Mouse (Mus musculus): ENCODE measurements around the gene Dock9. TPM values are rescaled to one million over a fixed set of nuclear protein-coding genes. Genes with fewer than 3 reads are reported as not detected.

The Dock9 gene
- polyA plus RNA-seq, 1 experiment from 2014 or later = 6.4 TPM

DNA sequence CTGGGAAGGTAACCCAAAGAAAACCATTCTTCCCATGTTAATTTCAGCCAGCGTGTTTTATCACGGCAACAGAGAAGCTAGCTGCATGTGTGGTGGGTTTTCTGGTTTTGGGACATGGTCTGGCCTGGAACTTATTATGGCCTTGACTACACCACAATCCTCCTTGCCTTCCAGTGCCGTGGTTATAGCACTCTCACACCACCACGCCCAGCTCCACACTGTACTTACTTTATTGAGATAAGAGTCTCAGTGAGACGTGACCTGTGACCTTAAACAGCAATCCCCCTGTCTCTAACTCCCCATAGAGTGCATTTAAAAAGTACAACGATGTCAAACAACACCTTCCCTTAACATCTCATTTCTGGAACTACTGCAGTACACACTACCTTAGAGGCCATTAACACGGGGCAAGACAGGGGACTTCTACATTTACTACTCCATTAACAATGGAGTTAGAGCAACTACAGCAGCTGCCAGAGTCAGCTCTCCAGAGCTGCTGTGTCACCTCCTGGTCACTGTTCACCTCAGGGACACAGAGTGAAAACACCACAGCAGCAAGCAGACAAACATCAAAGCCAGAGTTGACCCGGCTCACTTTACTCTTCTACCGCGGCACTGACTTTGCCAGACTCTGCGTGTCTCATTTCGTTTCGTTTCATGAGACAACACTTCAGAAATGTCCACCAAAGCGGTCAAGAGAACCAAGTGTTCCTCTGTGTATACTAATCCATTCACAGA, 86.4 kb downstream of the Dock9 start:
- no peaks in the 10 kb centered on the region for H3K36me3 ChIP-seq (ENCODE audit: control insufficient read depth, insufficient read depth, low read length)
- H3K9ac ChIP-seq (ENCODE audit: low read length) = no peak overlapping the region
- H3K27me3 ChIP-seq (ENCODE audit: control insufficient read depth, insufficient read depth, low read length) = no peaks in the 10 kb centered on the region
- ATAC-seq (ENCODE audit: low FRiP score, low TSS enrichment) (peak; percentile 31; the same call in 1 of the 2 replicates), DNase-seq (ENCODE audit: low spot score) (no peak)
- 54% methylated on average over 14 of the region's 14 CpGs for WGBS
- H3K4me1 ChIP-seq (replicated peaks; ENCODE audit: control insufficient read depth, insufficient read depth) = no peaks in the 10 kb centered on the region
- TF ChIP-seq EP300 (optimal IDR thresholded peaks at IDR 0.05) (no peak), CTCF (IDR thresholded peaks at IDR 0.05; ENCODE audit: low read depth) (no peak)
- no peak overlapping the region for H3K4me3 ChIP-seq (ENCODE audit: low read depth, low read length)
- H3K9me3 ChIP-seq (ENCODE audit: control insufficient read depth, low read length) = no peaks in the 10 kb centered on the region
- H3K4me2 ChIP-seq (replicated peaks; ENCODE audit: low read depth) = no peak overlapping the region
- peak overlapping the region; percentile 40; the same call in 1 of the 2 replicates for H3K27ac ChIP-seq (replicated peaks)

DNA sequence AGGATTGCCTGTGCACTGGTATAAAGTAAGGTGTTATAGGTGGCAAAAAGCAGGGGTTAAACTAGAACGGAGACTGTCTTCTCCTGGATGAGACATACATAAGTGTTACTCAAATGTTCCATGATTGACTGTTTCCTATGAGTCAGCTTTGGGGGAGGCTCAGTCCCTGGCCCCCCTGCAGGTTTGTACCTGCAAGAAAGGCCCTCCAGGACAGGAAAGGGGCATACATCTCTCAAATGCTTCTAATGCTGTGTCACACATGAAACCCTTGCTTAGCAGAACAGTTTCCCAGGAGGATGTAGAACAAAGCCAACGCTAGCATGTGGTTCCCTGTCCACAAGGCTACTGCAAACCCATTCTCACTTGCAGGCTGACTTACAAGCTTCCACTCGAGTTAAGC, 87.5 kb downstream of the Dock9 start:
- TF ChIP-seq CTCF (IDR thresholded peaks at IDR 0.05; ENCODE audit: low read depth) (no peak), EP300 (optimal IDR thresholded peaks at IDR 0.05) (no peak)
- Histone ChIP-seq H3K4me1 (replicated peaks; ENCODE audit: control insufficient read depth, insufficient read depth) (no peaks in the 10 kb centered on the region), H3K36me3 (ENCODE audit: control insufficient read depth, insufficient read depth, low read length) (no peaks in the 10 kb centered on the region), H3K4me3 (ENCODE audit: low read depth, low read length) (no peak overlapping the region), H3K9me3 (ENCODE audit: control insufficient read depth, low read length) (no peaks in the 10 kb centered on the region), H3K27ac (replicated peaks) (0 out of 2 replicates have a peak overlapping the region, but pooled peaks have one; percentile 40), H3K27me3 (ENCODE audit: control insufficient read depth, insufficient read depth, low read length) (no peaks in the 10 kb centered on the region), H3K4me2 (replicated peaks; ENCODE audit: low read depth) (no peak overlapping the region), H3K9ac (ENCODE audit: low read length) (no peak overlapping the region)
- WGBS = 58% methylated on average over 3 of the region's 3 CpGs
- no peak for ATAC-seq (ENCODE audit: low FRiP score, low TSS enrichment)
- no peak for DNase-seq (ENCODE audit: low spot score)

GRCm38 (mm10) chr14:121708244-121708643, 89.4 kb downstream of the Dock9 start:
- Histone ChIP-seq H3K4me2 (replicated peaks; ENCODE audit: low read depth) (no peak overlapping the region), H3K9ac (ENCODE audit: low read length) (no peak overlapping the region), H3K27me3 (ENCODE audit: control insufficient read depth, insufficient read depth, low read length) (no peaks in the 10 kb centered on the region), H3K4me1 (replicated peaks; ENCODE audit: control insufficient read depth, insufficient read depth) (no peaks in the 10 kb centered on the region), H3K9me3 (ENCODE audit: control insufficient read depth, low read length) (no peaks in the 10 kb centered on the region), H3K4me3 (ENCODE audit: low read depth, low read length) (no peak overlapping the region), H3K36me3 (ENCODE audit: control insufficient read depth, insufficient read depth, low read length) (no peaks in the 10 kb centered on the region), H3K27ac (replicated peaks) (no peak overlapping the region)
- WGBS = 35% methylated on average over 2 of the region's 2 CpGs
- TF ChIP-seq CTCF (IDR thresholded peaks at IDR 0.05; ENCODE audit: low read depth) (no peak), EP300 (optimal IDR thresholded peaks at IDR 0.05) (no peak)
- no peak for DNase-seq (ENCODE audit: low spot score)
- ATAC-seq (ENCODE audit: low FRiP score, low TSS enrichment) = no peak

- WGBS = 61% methylated on average over 3 of the region's 3 CpGs
Measured at GRCm38 (mm10) chr14:121706482-121706901, 91.1 kb downstream of the Dock9 start.

GRCm38 (mm10) chr14:121705644-121706043, 92.0 kb downstream of the Dock9 start:
- H3K4me1 ChIP-seq (replicated peaks; ENCODE audit: control insufficient read depth, insufficient read depth) = no peaks in the 10 kb centered on the region
- no peak overlapping the region for H3K4me3 ChIP-seq (ENCODE audit: low read depth, low read length)
- no peaks in the 10 kb centered on the region for H3K36me3 ChIP-seq (ENCODE audit: control insufficient read depth, insufficient read depth, low read length)
- no peak overlapping the region for H3K27ac ChIP-seq (replicated peaks)
- ATAC-seq (ENCODE audit: low FRiP score, low TSS enrichment) (no peak), DNase-seq (ENCODE audit: low spot score) (no peak)
- no peak overlapping the region for H3K4me2 ChIP-seq (replicated peaks; ENCODE audit: low read depth)
- no peak overlapping the region for H3K9ac ChIP-seq (ENCODE audit: low read length)
- H3K9me3 ChIP-seq (ENCODE audit: control insufficient read depth, low read length) = no peaks in the 10 kb centered on the region
- WGBS = 64% methylated on average over 5 of the region's 5 CpGs
- TF ChIP-seq EP300 (optimal IDR thresholded peaks at IDR 0.05) = no peak
- no peak for TF ChIP-seq CTCF (IDR thresholded peaks at IDR 0.05; ENCODE audit: low read depth)
- H3K27me3 ChIP-seq (ENCODE audit: control insufficient read depth, insufficient read depth, low read length) = no peaks in the 10 kb centered on the region

More at GRCm38 (mm10) chr14:121706482-121706901, 91.1 kb downstream of the Dock9 start:
- Histone ChIP-seq H3K27ac (replicated peaks) (no peak overlapping the region), H3K9me3 (ENCODE audit: control insufficient read depth, low read length) (no peaks in the 10 kb centered on the region), H3K4me3 (ENCODE audit: low read depth, low read length) (no peak overlapping the region), H3K9ac (ENCODE audit: low read length) (no peak overlapping the region), H3K36me3 (ENCODE audit: control insufficient read depth, insufficient read depth, low read length) (no peaks in the 10 kb centered on the region), H3K4me1 (replicated peaks; ENCODE audit: control insufficient read depth, insufficient read depth) (no peaks in the 10 kb centered on the region), H3K27me3 (ENCODE audit: control insufficient read depth, insufficient read depth, low read length) (no peaks in the 10 kb centered on the region), H3K4me2 (replicated peaks; ENCODE audit: low read depth) (no peak overlapping the region)
- ATAC-seq (ENCODE audit: low FRiP score, low TSS enrichment) (no peak), DNase-seq (ENCODE audit: low spot score) (no peak)
- TF ChIP-seq CTCF (IDR thresholded peaks at IDR 0.05; ENCODE audit: low read depth) (no peak), EP300 (optimal IDR thresholded peaks at IDR 0.05) (no peak)

GRCm38 (mm10) chr14:121702534-121702933, 95.1 kb downstream of the Dock9 start:
- 47% methylated on average over 4 of the region's 4 CpGs for WGBS
- DNase-seq (ENCODE audit: low spot score) = no peak
- no peak overlapping the region for H3K4me3 ChIP-seq (ENCODE audit: low read depth, low read length)
- H3K4me2 ChIP-seq (replicated peaks; ENCODE audit: low read depth) = no peak overlapping the region
- no peaks in the 10 kb centered on the region for H3K36me3 ChIP-seq (ENCODE audit: control insufficient read depth, insufficient read depth, low read length)
- no peaks in the 10 kb centered on the region for H3K9me3 ChIP-seq (ENCODE audit: control insufficient read depth, low read length)
- no peaks in the 10 kb centered on the region for H3K27me3 ChIP-seq (ENCODE audit: control insufficient read depth, insufficient read depth, low read length)
- ATAC-seq (ENCODE audit: low FRiP score, low TSS enrichment) = peak; percentile 27; the same call in 1 of the 2 replicates
- TF ChIP-seq EP300 (optimal IDR thresholded peaks at IDR 0.05) (no peak), CTCF (IDR thresholded peaks at IDR 0.05; ENCODE audit: low read depth) (no peak)
- no peak overlapping the region for H3K27ac ChIP-seq (replicated peaks)
- H3K4me1 ChIP-seq (replicated peaks; ENCODE audit: control insufficient read depth, insufficient read depth) = peaks cover under 1% of the 10 kb centered on the region; the same call in 1 of the 2 replicates
- H3K9ac ChIP-seq (ENCODE audit: low read length) = no peak overlapping the region

Data from stomach, postnatal 0 days (tissue).